Mouse (Mus musculus): ENCODE data around the gene Glyat.

Gene Glyat

DNA sequence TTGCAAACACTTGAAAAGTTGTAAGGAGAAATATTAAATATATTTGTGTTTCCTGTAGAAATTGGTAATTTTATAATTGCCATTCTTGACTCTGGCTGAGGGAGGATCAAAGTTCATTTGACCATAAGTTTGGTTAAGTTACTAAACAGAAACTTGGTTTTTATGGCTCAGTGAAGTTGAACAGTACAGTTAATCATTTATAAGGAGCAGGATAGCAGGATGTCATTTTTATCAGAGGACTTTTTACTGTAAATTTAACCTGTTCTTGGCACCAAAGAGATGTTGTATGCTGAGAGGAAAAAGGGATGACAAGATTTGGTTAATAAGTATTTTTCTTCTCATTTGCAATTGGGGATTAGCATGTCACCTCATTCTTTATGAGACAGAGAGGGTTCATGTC lies 51.5 kb downstream of the Glyat start:
- DNase-seq (ENCODE audit: low spot score in 2 of 2), result no peak

DNA sequence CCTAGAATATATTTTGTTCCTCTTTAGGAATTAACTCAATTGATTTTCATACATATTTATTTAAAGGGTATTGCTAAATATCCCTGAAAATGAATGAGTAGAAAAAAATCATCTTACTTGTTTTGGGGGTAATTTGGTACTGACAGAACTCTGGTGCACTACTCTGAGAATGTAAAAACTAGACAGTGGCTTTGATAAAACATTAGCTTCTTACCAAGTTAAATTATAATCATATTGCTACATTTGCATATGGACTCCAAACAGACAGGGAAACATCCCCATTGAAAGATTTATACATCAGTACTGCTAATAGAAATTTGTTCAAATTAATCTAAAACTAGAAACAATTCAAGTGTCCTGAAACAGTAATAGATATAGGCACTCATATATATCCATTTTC lies 52.1 kb downstream of the Glyat start:
- no peak for DNase-seq (ENCODE audit: low spot score in 2 of 2)

- no peak for DNase-seq (ENCODE audit: low spot score in 2 of 2)
Observed at GRCm38 (mm10) chr19:12695590-12695989, 62.5 kb downstream of the Glyat start, which contains the start of gene Keg1. Keg1 (plus strand) TSS chr19:12695786.

- no peak for DNase-seq (ENCODE audit: low spot score in 2 of 2)
Observed at GRCm38 (mm10) chr19:12696221-12696620, 63.1 kb downstream of the Glyat start.

All from spleen, postnatal 4 days (tissue).